Mouse (Mus musculus) CD4-positive, CD25-positive, alpha-beta regulatory T cell, adult 9 weeks (primary cell): ENCODE results near the gene Ccng2. TPM values are rescaled to one million over a fixed set of nuclear protein-coding genes. Genes with fewer than 3 reads are reported as not detected.

Experiments used
- polyA plus RNA-seq: library from polyadenylated mRNA; unstranded; fragments of 100-300 nt; shearing (Covaris generic); gene quantifications from one replicate; pipeline ENCODE4 v1.2.1, GENCODE M21; 2017

Gene Ccng2
- polyA plus RNA-seq: 30.2 TPM

GRCm38 (mm10) chr5:93266883-93267704 lies at the start of gene Ccng2:
Gene Ccng2 (plus strand): TSS chr5:93267257.

Other genes with a start within 250 kb of the Ccng2 start
- gene Sowahb, start 222.2 kb upstream of the Ccng2 start, polyA plus RNA-seq: not detected
- 27.3 TPM for gene Sept11, start 173.8 kb upstream of the Ccng2 start, polyA plus RNA-seq
- gene Ccni, start 60.8 kb upstream of the Ccng2 start, polyA plus RNA-seq: 34.6 TPM
- 1.3 TPM for gene 2010109A12Rik, start 60.7 kb upstream of the Ccng2 start, polyA plus RNA-seq